Mouse (Mus musculus) lung, adult 2 months (tissue): ENCODE measurements around the gene Zc3h12c. TPM values are rescaled to one million over a fixed set of nuclear protein-coding genes. Genes with fewer than 3 reads are reported as not detected.

Experiments
- DNase-seq: peaks from one replicate; pipeline ENCODE4 v3.0.0; 2022
- H3K4me1 ChIP-seq: fragments of 200-500 bp; 2 replicates; pipeline ENCODE4 v1.6.1; 2011; ENCODE audit warnings: low read length; ENCODE audit not compliant: control insufficient read depth, insufficient read depth
- H3K4me3 ChIP-seq: fragments of 200-500 bp; replicated peaks from 2 replicates; pipeline ENCODE3; 2011; ENCODE audit warnings: low read depth, mild to moderate bottlenecking, control low read depth, low read length; ENCODE audit errors: extremely low read depth
- CTCF ChIP-seq: fragments of 200-500 bp; IDR thresholded peaks from 2 replicates; pipeline ENCODE4 v1.5.1; 2011; ENCODE audit warnings: mild to moderate bottlenecking, low read length, control low read depth; ENCODE audit not compliant: insufficient read depth
- POLR2A ChIP-seq: fragments of 200-500 bp; IDR thresholded peaks from 2 replicates; pipeline ENCODE4 v1.6.1; 2011; ENCODE audit warnings: low read depth, mild to moderate bottlenecking, control low read depth, low read length, borderline replicate concordance; ENCODE audit errors: extremely low read depth
- WGBS: fragments of 180-500 bp; shearing (Covaris S2); methylation state at CpG from one replicate; pipeline ENCODE4 v1.1.7; 2018; 5-methylcytosine and 5-hydroxymethylcytosine counted together
- polyA plus RNA-seq: library from polyadenylated mRNA; depleted of rRNA; stranded (reverse); fragments of >200 nt; gene quantifications from 2 replicates; pipeline ENCODE4 v1.2.3, GENCODE M21; 2012

The Zc3h12c gene
- polyA plus RNA-seq, 1 experiment, result 3.7 TPM

DNA sequence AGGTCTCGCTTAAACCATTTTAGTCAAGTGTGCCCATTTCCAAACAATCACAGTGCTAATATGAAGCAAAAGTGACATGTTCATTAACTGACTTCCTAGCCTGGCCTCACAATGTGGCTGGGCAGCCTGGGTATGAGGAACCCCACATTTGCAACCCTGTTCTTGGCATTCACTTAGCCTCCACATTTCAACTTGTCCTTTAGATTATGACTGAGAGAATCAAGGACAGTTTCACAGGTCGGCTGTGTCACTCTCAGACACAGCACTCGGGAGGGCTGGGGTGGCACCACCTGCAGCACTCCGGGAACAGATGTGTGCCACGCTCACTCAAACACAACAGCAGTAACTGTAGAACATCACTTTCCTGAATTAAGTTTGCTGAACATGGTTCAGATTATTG lies 55.3 kb downstream of the Zc3h12c start:
- no peak for DNase-seq
- H3K4me1 ChIP-seq, result no peaks in the 10 kb centered on the region
- TF ChIP-seq POLR2A (no peak), CTCF (no peak)
- WGBS, result 94% methylated on average over 5 of the region's 5 CpGs
- H3K4me3 ChIP-seq, result no peak overlapping the region

DNA sequence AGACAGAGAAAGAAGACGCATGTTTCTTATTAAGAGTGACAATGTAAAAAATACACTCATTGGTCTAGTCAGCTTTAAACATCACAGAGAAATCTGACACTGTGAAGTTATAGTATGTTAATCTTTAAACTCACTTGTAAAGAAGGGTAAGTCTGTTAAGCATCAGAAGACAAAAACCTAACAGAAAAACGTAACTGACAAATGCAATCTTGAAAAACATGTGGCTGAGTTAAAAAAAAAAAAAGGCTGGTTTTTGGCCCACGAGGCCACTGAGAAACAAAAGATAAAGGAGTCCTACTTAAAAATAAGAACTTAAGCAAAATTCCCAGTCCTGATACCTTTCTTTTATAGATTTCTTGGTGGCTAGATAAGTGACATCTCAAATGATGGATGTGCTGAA lies 57.6 kb downstream of the Zc3h12c start:
- Histone ChIP-seq H3K4me3 (no peak overlapping the region), H3K4me1 (peaks cover 2% of the 10 kb centered on the region; the same call in 1 of the 2 replicates)
- no peak for DNase-seq
- WGBS, result 85% methylated on average over 3 of the region's 3 CpGs
- TF ChIP-seq CTCF (no peak), POLR2A (no peak)

DNA sequence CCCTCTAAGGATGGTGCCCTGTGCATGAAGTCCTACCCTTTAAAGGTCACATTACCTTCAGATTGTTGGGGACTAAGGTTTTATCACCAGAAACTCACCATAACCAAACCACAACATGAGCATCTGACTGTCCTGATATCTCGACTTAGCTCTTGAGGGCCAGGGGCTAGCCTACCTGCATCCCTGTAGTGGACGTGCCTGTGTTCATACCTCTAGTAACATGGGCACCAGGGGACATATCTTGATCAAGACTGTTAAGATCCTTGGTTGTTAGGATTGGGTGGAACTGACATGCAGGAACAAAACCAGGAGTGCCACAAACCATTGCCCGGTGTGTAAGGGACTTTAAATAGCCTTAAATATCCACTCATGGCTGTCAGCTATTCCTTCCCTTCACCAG lies 61.2 kb downstream of the Zc3h12c start:
- WGBS, result 96% methylated on average over 3 of the region's 3 CpGs
- DNase-seq, result no peak
- H3K4me3 ChIP-seq, result no peak overlapping the region
- H3K4me1 ChIP-seq, result peaks cover 2% of the 10 kb centered on the region; the same call in 1 of the 2 replicates
- TF ChIP-seq CTCF, result no peak
- TF ChIP-seq POLR2A, result no peak

DNA sequence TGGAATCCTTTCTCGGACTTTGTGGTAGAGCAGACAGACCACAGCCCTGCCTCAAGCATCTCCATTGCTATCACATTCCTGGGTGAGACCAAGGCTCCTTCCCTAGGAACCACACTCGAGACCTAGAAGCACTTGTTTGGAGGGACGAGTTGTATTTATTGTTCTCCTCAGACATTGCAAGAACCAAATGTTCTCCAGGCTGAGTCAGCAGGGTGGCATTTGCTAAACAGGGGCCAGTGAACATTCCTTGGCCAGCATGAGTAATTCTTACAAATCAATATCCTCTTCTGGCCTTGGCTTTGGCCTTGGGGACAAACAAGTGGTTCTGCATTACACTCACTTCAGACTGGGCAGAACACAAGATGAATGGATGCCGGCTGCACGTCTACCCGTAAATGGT lies 62.9 kb downstream of the Zc3h12c start:
- DNase-seq, result no peak

DNA sequence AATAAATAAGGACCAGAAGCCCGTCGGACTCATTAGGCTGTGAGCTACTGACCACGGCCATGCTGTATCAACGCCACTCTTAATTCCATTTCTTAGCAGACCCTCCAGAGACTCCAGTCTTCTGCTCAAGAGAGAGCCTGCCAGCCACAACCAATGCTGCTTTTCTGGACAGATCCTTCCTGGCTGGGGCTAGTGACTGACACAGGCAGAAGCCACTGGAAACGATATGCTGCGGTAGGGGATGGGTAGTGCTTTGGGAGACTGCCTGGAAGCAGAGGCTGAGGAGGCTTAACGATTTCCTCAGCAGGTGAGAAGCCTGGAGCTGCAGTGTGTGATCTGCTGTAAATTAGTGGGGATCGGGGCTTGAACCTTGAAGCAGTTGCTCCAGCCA lies 64.2 kb downstream of the Zc3h12c start:
- no peak overlapping the region for H3K4me3 ChIP-seq
- DNase-seq, result no peak
- 75% methylated on average over 8 of the region's 8 CpGs for WGBS
- peaks cover 2% of the 10 kb centered on the region; the same call in 1 of the 2 replicates for H3K4me1 ChIP-seq
- no peak for TF ChIP-seq POLR2A
- no peak for TF ChIP-seq CTCF

More for the DNA sequence above, 62.9 kb downstream of the Zc3h12c start:
- TF ChIP-seq CTCF (no peak), POLR2A (no peak)
- 63% methylated on average over 6 of the region's 6 CpGs for WGBS
- Histone ChIP-seq H3K4me3 (no peak overlapping the region), H3K4me1 (peaks cover 2% of the 10 kb centered on the region; the same call in 1 of the 2 replicates)

DNA sequence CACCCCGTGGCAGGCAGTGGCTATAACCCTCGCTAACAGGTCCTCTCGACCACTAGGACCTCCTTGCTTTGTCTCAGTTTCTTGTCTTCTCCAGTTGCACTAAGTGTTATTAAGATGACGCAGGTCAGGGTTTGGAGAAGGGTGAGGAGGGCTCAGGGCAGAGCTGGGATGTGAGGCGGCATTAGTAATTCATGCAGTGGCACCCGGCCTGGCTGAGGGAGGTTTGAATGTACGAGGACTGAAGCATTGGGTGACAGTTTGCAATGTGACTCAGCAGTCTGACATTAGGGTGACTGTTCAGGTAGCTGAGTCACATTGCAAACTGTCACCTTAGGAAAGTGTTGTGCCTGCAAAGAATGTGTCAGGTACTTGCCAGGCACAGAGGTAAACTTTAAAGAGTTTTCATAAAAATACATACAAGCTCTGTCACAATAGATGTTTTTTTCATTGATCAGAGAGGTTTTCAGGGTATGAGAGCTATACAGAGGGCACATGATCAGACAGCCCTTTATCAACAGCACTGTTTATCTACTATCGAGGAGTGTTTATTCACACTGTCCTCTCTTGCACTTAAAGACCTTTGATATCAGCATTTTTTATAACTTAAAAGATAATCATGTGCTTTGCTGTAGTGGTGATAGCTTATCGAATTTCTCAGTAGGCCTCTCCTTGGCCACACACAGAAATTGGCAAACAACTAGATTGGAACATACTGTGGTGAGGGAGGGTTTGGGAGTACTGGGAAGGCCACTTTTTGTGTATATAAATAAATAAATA lies 64.7 kb downstream of the Zc3h12c start:
- WGBS, result 65% methylated on average over 9 of the region's 9 CpGs
- no peak for DNase-seq
- TF ChIP-seq POLR2A (no peak), CTCF (no peak)
- H3K4me3 ChIP-seq, result no peak overlapping the region
- peaks cover 2% of the 10 kb centered on the region; the same call in 1 of the 2 replicates for H3K4me1 ChIP-seq

DNA sequence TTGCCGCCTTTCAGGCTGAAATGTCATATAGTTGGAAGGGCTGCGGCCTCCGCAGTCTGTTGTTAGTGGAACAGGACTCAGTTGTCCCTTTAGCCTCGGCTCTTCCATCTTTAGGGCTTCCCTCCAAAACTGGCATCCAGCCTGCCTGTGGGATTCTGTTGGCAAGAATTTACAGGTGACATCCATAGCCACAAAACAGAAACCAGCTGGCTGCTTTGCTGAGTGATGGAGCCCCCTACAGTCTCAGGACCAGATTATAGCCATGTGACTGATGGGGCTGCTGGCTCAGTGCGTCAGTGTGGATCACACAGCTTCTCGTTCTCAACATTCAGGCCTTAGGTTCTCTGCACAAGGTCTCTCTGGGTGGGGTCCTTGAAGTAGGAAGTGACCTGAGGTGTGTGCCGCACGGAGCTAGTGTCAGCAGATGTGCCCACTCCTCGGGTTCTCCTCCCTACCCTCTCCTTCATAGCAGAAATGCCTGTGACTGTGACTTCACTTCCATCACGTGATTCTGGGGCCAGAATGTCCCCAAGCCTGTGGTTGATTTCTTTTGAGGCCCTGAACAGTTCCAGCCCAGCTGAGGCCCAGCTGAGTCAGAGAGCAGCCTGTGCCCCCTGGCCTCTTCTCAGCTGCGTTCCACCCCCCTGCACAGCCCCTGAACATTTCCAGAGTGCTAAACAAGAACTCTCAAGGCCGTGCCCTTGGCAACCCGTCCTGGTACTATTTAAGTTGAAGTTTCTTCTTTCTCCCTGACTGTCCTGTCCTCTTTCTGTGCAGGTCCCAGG lies 66.1 kb downstream of the Zc3h12c start:
- no peak for TF ChIP-seq POLR2A
- no peak for TF ChIP-seq CTCF
- 67% methylated on average over 13 of the region's 13 CpGs for WGBS

DNA sequence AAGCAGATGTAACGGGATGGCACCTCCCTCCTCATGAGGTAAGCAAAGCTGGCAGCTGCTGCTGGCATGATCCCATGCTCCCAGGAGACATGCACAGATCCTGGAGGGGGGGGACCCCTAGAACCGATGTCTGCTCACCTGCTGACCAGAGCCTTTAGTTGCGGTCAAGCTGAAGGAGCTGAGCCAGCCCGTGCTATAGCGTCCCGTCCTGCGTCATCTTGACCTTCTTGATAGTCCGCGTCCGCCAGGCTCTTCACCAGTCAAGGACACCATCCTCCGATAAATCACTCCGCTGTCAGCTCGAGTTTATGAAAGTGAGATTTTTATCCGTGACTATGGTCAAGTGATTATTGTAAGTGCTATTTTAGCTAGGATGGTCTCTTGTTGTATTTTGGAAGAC lies 67.9 kb downstream of the Zc3h12c start:
- no peaks in the 10 kb centered on the region; the same call in 1 of the 2 replicates for H3K4me1 ChIP-seq
- H3K4me3 ChIP-seq, result no peak overlapping the region
- 92% methylated on average over 14 of the region's 14 CpGs for WGBS
- no peak for DNase-seq
- TF ChIP-seq POLR2A (no peak), CTCF (no peak)

More for the DNA sequence above, 66.1 kb downstream of the Zc3h12c start:
- no peak for DNase-seq
- no peak overlapping the region for H3K4me3 ChIP-seq
- H3K4me1 ChIP-seq, result peaks cover 2% of the 10 kb centered on the region; the same call in 1 of the 2 replicates

DNA sequence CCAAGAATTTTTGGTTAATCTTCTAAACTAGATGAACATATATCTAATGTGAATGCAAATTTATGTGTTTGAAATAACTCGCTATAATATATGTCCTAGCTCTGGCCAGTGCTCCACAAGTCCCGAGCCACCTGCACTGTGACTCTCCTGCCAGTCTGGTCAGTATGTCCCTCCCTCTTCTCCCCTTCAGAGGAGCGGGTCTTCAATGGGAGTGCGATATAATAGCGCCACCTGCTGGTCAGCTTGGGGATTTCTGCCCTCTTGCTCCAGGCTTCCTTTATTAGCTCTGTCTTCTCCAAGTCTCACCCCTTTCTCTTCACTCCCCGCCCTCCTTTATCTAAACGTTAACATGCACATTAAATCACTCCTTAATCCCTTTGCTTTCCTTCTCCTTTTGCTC lies 69.8 kb downstream of the Zc3h12c start:
- peak; percentile 99 for TF ChIP-seq CTCF
- no peak for TF ChIP-seq POLR2A
- no peaks in the 10 kb centered on the region for H3K4me1 ChIP-seq
- 2% methylated on average over 7 of the region's 7 CpGs for whole genome bisulfite sequencing
- peak; percentile 80 for DNase-seq
- no peak overlapping the region for H3K4me3 ChIP-seq

DNA sequence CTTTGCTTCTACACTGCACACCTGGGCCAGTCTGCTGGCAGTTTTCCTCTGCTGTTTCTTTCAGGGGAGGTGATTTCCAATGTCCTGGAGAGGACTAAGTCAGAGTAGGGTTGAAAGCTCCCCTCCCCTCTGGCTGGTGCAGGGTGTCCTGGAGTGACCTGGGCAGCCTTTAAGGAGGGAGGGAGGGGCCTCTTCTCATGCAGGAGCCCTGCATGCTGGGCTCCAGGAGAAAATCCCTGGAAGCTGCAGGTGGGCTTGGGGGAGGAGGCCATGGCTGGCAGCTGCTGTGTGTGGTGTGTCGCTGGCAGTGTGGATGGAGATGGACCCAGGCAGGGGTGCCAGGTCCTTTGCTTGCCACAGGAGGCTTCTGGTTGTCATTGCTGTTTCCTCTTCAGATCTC lies 71.0 kb downstream of the Zc3h12c start:
- H3K4me1 ChIP-seq, result no peaks in the 10 kb centered on the region
- 68% methylated on average over 1 of the region's 1 CpGs for WGBS
- TF ChIP-seq POLR2A (no peak), CTCF (no peak)
- H3K4me3 ChIP-seq, result no peak overlapping the region
- no peak for DNase-seq
